Mouse (Mus musculus): Measurements from ENCODE around the gene Olfr874. TPM values are rescaled to one million over a fixed set of nuclear protein-coding genes. Genes with fewer than 3 reads are reported as not detected.

Gene Olfr874
- polyA plus RNA-seq, 1 experiment from 2014 or later, result not detected

DNA sequence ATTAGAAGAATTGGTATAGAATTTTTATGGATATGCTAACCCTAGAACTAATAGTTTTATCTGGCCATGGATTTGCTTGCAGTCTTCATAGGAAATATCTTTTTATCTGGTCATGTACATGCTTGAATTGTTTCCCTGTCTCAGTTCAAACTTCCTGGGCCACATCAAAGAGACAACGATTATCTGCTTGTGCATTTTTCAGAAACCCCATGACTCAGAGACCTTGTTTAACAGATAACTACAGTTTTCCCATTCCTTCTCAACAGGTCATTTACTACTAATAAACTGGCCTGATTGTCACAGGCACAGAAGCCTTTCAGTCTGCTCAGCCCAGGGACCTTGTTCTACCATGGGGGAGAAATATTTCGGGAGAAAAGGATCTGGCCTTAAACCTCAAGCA is 41.5 kb downstream of the Olfr874 start:
- TF ChIP-seq CTCF (IDR thresholded peaks at IDR 0.05; ENCODE audit: low read depth), result no peak

More for the DNA sequence above, 41.5 kb downstream of the Olfr874 start:
- H3K9me3 ChIP-seq (replicated peaks; ENCODE audit: low read length), result no peaks in the 10 kb centered on the region
- H3K4me3 ChIP-seq (replicated peaks; ENCODE audit: low read depth, low read length), result no peak overlapping the region
- H3K27ac ChIP-seq, result no peak overlapping the region
- DNase-seq (ENCODE audit: low spot score), result no peak
- H3K9ac ChIP-seq (ENCODE audit: low read depth, low read length), result no peak overlapping the region
- 83% methylated on average over 2 of the region's 2 CpGs for WGBS
- H3K4me2 ChIP-seq (ENCODE audit: low read length), result no peak overlapping the region
- 0 out of 2 replicates have a peak, but pooled peaks cover 3% of the 10 kb centered on the region for H3K4me1 ChIP-seq (replicated peaks; ENCODE audit: insufficient read depth, low read length)
- no peaks in the 10 kb centered on the region for H3K36me3 ChIP-seq (ENCODE audit: insufficient read depth, low read length)
- ATAC-seq (replicated peaks; ENCODE audit: low FRiP score, low read depth), result no peak
- H3K27me3 ChIP-seq (ENCODE audit: insufficient read depth, low read length), result no peaks in the 10 kb centered on the region

Other genes starting within 250 kb of the Olfr874 start
- gene Esam, start 217.0 kb upstream of the Olfr874 start, polyA plus RNA-seq (2015; fragmentation: Nextera tagmentation; extraction: Ambion mirVana), result 68.5 and 70.7 TPM in 2 replicates
- gene Vsig2, start 205.9 kb upstream of the Olfr874 start, polyA plus RNA-seq (2015; fragmentation: Nextera tagmentation; extraction: Ambion mirVana), result 4.2 and 5.5 TPM in 2 replicates
- 3.3 and 3.6 TPM in 2 replicates for gene Nrgn, start 192.2 kb upstream of the Olfr874 start, polyA plus RNA-seq (2015; fragmentation: Nextera tagmentation; extraction: Ambion mirVana)
- gene Siae, start 189.4 kb upstream of the Olfr874 start, polyA plus RNA-seq (2015; fragmentation: Nextera tagmentation; extraction: Ambion mirVana), result 10.2 and 10.6 TPM in 2 replicates
- 10.7 and 12.3 TPM in 2 replicates for gene Spa17, start 131.4 kb upstream of the Olfr874 start, polyA plus RNA-seq (2015; fragmentation: Nextera tagmentation; extraction: Ambion mirVana)
- gene Tbrg1, start 87.8 kb upstream of the Olfr874 start, polyA plus RNA-seq (2015; fragmentation: Nextera tagmentation; extraction: Ambion mirVana), result 135 and 144 TPM in 2 replicates
- 0.12 TPM in 1 of 2 replicates, not detected in the other for gene Panx3, start 75.9 kb upstream of the Olfr874 start, polyA plus RNA-seq (2015; fragmentation: Nextera tagmentation; extraction: Ambion mirVana)
- not detected in 2 replicates for gene Olfr160, start 28.9 kb upstream of the Olfr874 start, polyA plus RNA-seq (2015; fragmentation: Nextera tagmentation; extraction: Ambion mirVana)
- gene Olfr875, start 26.8 kb downstream of the Olfr874 start, polyA plus RNA-seq (2015; fragmentation: Nextera tagmentation; extraction: Ambion mirVana), result 0.05 and 0.22 TPM in 2 replicates
- not detected in 2 replicates for gene Olfr876, start 57.9 kb downstream of the Olfr874 start, polyA plus RNA-seq (2015; fragmentation: Nextera tagmentation; extraction: Ambion mirVana)
- not detected in 2 replicates for gene Olfr877, start 109.2 kb downstream of the Olfr874 start, polyA plus RNA-seq (2015; fragmentation: Nextera tagmentation; extraction: Ambion mirVana)
- gene Olfr145, start 151.6 kb downstream of the Olfr874 start, polyA plus RNA-seq (2015; fragmentation: Nextera tagmentation; extraction: Ambion mirVana), result not detected in 2 replicates
- gene Olfr878, start 172.7 kb downstream of the Olfr874 start, polyA plus RNA-seq (2015; fragmentation: Nextera tagmentation; extraction: Ambion mirVana), result not detected in 2 replicates
- gene Olfr881, start 246.7 kb downstream of the Olfr874 start, polyA plus RNA-seq (2015; fragmentation: Nextera tagmentation; extraction: Ambion mirVana), result not detected in 2 replicates

All from kidney, postnatal 0 days (tissue).